Mouse (Mus musculus) fibroblast of lung, adult 2 months (primary cell): ENCODE data around the gene Spink4.

Source experiments
- DNase-seq: peaks from one replicate; pipeline ENCODE4 v3.0.0-alpha.2; 2011; ENCODE audit warnings: low read depth

The Spink4 gene

GRCm38 (mm10) chr4:40919785-40920184, at the start of gene Spink4:
Gene Spink4, plus strand, starts transcription at chr4:40920052.
- no peak for DNase-seq

- no peak for DNase-seq
Measured at GRCm38 (mm10) chr4:40870206-40870605, 49.6 kb upstream of the Spink4 start.

DNA sequence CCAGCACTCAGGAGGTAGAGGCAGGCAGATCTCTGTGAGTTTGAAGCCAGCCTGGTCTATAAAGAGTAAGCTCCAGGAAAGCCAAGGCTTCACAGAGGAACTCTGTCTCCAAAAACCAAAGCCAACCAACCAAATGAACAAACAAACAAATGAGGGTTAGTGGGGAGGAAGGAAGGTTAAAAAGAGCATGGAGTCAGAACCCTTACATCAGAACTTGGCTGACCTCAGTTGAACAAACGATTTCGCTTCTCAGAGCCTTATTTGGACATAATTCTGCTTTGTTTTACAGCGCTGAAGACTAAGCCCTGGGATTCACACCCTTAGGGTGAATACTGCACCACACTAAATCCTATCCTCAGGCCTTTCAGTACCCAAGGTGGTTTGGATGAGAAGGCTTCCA, 47.7 kb upstream of the Spink4 start:
- DNase-seq = no peak

DNA sequence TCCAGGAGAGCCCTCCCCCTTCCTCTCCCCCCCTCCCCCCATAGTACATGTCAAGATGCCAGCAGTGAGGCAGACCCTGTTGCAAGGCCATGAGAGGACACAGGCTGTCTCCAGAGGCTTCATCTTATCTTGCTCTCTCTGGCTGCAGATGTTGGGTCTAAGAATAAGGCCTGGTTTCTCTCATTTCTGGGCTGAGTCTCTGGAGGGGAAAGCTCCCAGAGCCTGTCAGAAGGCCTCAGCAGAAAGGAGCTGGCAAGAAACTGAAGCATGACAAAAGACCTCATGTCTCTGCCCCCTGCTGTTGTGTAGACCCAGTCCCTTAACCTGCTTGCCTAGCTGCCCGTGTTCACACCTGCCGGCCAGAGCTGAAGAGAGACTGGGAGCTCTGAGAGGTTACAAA, 46.5 kb upstream of the Spink4 start:
- DNase-seq = no peak

DNA sequence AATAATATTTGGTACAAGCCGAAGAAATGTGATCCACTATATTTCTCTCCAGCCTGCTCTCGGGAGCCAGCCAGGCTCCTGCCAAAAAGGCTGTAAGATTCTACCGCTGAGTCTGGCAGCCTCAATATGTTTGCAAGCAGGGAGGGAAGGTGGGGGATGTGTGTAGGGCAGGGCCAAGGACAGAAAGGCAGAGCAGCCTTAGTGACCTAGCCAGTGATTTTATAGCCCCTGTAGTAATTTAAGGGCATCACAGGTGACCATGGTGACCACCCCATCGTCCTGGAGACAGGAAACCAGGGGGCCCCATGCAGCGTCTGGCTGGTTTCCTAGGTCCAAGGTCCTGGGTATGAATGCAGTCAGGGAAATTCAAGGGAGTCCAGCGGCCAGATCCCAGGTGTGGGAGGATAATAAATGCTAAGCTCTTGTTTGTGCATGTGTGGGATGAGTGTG, 45.7 kb upstream of the Spink4 start:
- peak; percentile 68 for DNase-seq

- no peak for DNase-seq
Measured at GRCm38 (mm10) chr4:40874794-40875552, 44.9 kb upstream of the Spink4 start.

- DNase-seq = no peak
Measured at GRCm38 (mm10) chr4:40875842-40876241, 44.0 kb upstream of the Spink4 start.

GRCm38 (mm10) chr4:40876814-40877371, 43.0 kb upstream of the Spink4 start:
- peak; percentile 41 for DNase-seq

GRCm38 (mm10) chr4:40877528-40877927, 42.3 kb upstream of the Spink4 start:
- no peak for DNase-seq

GRCm38 (mm10) chr4:40883200-40883599, 36.7 kb upstream of the Spink4 start:
- DNase-seq = no peak

DNA sequence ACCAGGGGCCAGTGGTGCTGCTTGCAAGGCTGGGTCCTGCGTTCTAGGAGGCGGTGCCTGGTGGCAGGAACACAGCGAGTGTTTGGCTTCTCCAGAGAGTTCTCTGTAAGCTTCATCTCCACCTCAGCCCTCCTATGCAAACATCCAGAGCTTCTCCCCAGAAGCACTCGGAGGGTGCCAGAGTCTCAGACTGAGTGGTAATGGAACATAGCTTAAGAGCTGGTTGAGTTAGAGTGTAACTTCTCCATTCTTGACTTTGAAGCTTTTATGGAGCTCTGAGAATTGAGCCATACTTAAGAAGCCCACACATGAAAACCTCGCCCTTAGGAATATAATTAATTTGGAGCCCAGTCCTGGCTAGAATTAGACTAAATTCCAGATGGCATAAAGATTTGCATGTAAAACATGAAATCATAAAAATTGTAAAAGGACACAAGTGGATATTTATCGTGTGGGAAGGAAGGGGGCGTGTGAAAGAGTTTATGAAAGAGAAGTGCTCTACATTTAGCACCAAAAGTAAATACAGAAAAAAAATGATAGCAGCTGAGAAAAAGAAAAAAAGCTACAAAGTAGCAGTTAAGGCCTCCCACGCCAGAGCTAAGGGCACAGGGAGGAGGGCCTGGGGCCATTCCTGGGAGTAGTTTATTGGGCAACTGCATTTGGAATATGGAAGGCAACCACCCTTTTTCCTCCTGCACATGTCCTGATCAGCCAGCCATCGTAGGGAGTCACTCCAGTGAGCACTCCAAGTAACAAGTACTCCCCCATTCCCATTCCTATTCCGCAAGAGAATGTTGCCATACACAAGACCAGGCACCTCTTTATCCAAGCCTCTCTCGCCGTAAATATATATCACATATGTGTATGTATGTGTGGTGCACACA, 35.3 kb upstream of the Spink4 start:
- DNase-seq = no peak

- no peak for DNase-seq
Measured at GRCm38 (mm10) chr4:40885166-40885525, 34.7 kb upstream of the Spink4 start.

DNA sequence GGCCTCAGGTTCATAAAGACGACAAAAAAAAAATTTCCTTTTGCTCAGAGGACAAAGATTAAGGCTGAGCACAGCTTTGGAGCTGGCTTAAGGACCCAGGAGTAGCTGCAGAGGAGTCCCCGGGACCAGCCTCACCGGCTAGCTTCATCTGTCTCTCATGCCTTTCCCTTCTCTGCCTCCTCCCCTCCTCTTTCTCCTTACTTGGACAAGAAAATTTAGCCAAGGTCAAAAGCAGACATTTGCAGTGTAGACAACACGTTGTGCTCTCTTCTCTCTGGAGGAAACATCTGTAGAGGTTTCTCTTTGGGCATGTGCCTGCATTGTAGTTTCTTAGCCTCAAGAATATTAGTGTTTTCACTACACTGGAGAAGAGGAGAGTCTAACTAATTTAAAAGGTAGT, 34.0 kb upstream of the Spink4 start:
- DNase-seq = no peak

DNA sequence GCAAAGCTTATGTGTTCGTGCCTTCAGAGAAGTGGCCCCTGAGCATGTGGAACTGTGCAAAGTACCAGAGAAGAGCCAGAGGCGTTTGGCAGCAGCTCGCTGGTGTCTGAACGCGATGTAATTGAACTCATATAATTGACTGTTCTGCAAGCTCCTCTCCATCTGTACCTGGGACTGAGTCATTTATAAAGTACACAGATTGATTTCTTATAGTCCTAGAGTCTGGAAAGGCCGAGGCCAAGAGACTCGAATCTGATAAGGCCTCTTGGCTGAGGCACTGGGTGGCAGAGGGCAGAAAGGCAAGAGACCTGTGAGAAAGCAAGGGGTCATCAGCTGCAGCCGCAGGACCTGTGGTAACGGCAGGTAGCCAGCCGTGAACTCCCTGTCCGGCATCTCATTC, 31.0 kb upstream of the Spink4 start:
- DNase-seq = no peak

GRCm38 (mm10) chr4:40889252-40889651, 30.6 kb upstream of the Spink4 start:
- DNase-seq = no peak

- no peak for DNase-seq
Measured at GRCm38 (mm10) chr4:40889983-40890382, 29.9 kb upstream of the Spink4 start.

- DNase-seq = no peak
Measured at GRCm38 (mm10) chr4:40891206-40891605, 28.6 kb upstream of the Spink4 start.

GRCm38 (mm10) chr4:40895118-40895517, 24.7 kb upstream of the Spink4 start:
- no peak for DNase-seq

DNA sequence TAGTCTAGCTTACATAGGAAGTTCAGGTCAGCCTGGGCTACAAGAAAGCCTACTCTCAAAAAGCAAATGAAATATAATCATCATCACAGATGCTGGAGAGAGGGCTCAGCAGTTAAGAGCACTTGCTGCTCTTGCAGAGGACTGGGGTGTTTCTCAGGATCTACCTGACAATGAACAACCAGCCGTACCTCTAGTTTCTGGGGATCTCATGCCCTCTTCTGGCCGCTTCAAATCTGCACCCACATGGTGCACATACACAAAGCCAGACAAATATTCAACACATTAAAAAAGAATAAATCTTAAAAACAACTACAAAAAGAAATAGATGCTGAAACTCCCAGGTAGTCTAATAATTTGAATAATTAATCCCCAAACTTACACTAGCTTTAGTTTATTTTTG, 24.2 kb upstream of the Spink4 start:
- no peak for DNase-seq

DNA sequence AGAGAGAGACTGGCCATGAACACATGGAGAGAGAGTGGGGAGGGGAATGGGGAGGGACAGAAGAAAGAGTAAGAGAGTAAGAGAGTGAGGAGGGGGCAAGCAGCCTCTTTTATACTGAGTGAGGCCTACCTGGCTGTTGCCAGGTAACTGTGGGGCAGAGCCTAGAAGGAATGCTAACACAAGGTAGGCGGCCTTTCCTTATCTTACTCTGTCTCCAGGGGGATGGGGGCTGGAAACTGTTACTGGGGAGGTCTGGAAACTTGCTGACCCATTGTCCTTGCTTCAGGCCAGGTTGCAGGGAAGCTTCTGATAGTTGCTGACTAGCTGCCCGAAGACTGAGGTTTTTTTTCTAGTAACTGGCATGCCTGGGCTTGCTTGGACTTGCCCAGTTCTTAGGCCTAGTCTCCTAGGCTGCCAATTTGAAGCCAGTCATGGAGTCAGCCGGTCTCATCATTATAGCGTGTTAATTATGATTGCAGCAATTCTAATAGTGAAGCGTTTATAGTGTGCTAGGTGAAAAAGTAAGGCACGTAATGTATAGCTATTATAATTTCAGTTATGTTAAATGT, 21.3 kb upstream of the Spink4 start:
- no peak for DNase-seq

DNA sequence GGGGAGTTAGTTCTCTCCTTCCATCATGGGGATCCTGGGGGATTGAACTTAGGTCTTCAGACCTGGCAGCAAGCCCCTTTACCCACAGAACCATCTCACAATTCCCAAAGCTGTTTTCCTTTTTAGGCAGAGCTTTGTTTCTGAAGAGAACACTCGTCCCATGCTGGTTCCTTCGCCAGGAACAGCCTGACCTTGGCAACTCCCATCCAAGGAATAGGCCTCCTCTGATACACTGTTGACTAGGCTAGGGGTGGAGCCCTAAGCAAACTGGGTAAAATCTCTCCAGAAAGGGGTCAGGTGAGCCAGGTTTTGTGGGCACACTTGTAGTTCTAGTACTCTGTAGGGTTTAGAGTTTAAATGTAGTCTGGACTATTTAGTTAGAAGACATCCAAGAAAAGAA, 20.6 kb upstream of the Spink4 start:
- no peak for DNase-seq

DNA sequence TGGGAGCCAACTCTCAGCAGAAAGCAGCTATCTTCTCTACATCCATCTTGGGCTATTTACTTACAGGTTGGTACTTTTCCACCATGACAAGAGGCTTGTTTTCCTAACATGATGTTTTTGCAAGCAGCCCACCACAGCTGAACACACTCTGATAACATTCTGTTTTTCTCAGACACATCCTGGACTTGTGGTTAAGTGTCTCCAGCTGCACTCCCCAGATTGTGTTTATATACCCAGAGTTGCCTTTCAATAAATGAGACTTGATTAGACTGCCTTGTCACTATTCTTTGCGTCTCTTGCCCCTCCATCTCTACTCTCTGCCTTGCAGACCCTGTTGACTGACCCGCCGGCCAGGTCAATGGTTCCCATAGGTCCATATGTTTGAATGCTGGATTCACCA, 19.8 kb upstream of the Spink4 start:
- DNase-seq = no peak

GRCm38 (mm10) chr4:40900612-40901011, 19.2 kb upstream of the Spink4 start:
- no peak for DNase-seq
